Mouse (Mus musculus) stomach, postnatal 0 days (tissue): ENCODE measurements around the gene Tceal8.
"Not testable (repeated sequence)": the region's sequence is repeated elsewhere in the genome, so short reads cannot be mapped to it uniquely, and the experiment has no call there.

Experiments
- CTCF ChIP-seq: IDR thresholded peaks from 2 replicates; pipeline ENCODE4 v1.5.1; 2016; ENCODE audit warnings: antibody characterized with exemption, low read depth, mild to moderate bottlenecking, moderate library complexity
- EP300 ChIP-seq: optimal IDR thresholded peaks from 2 replicates; pipeline ENCODE3; 2016; ENCODE audit warnings: antibody characterized with exemption

GRCm38 (mm10) chrX:136214729-136215677, 42.9 kb upstream of the Tceal8 start, which contains the start of the genes Tceal7 and Bex1:
- not testable (repeated sequence) for TF ChIP-seq CTCF, EP300
